In genomic region chr10:86290109-86290771, GRCm38 (mm10) we compare ENCODE assay signal across 17 mouse cellular contexts. TPM values are rescaled to one million over a fixed set of nuclear protein-coding genes. Genes with fewer than 3 reads are reported as not detected.
DNase-seq lines count a peak whose midpoint lies in the region; ATAC-seq lines count a peak whose summit lies in the region.
"Had no signal": no experiment of that assay in that cellular context is flagged by ENCODE, and none has a peak within 500 bp of the region (broad histone marks: within the 10 kb centered on the region; RNA-seq: fewer than 3 reads in every experiment).

No protein-coding gene starts in this region.

- 69% methylated on average over 8 of the region's 8 CpGs for WGBS in kidney, embryonic 14.5 days
- 65% methylated on average over 8 of the region's 8 CpGs for WGBS in kidney, embryonic 15.5 days
- 32% methylated on average over 8 of the region's 8 CpGs for WGBS in limb, embryonic 15.5 days

- no peaks in the 10 kb centered on the region for H3K27me3 ChIP-seq in kidney, embryonic 14.5 days (ENCODE audit: control insufficient read depth, insufficient read depth, low read length)
- no peaks in the 10 kb centered on the region for H3K27me3 ChIP-seq in kidney, embryonic 15.5 days
- H3K27me3 ChIP-seq in limb, embryonic 15.5 days = no peaks in the 10 kb centered on the region

- H3K9ac ChIP-seq in kidney, embryonic 14.5 days (ENCODE audit: low read depth, low read length) = no peak overlapping the region
- no peak overlapping the region for H3K9ac ChIP-seq in kidney, embryonic 15.5 days
- no peak overlapping the region for H3K9ac ChIP-seq in limb, embryonic 15.5 days

- H3K9me3 ChIP-seq in kidney, embryonic 14.5 days (ENCODE audit: control insufficient read depth, low read length) = no peaks in the 10 kb centered on the region
- H3K9me3 ChIP-seq in kidney, embryonic 15.5 days (replicated peaks) = no peaks in the 10 kb centered on the region
- no peaks in the 10 kb centered on the region for H3K9me3 ChIP-seq in limb, embryonic 15.5 days
- H3K9me3 ChIP-seq: hindbrain, embryonic 10.5 days had no signal

- ATAC-seq in kidney, embryonic 14.5 days (ENCODE audit: low FRiP score, low TSS enrichment) = no peak
- ATAC-seq in kidney, embryonic 15.5 days (replicated peaks; ENCODE audit: low FRiP score) = peak; percentile 69
- ATAC-seq in limb, embryonic 15.5 days (ENCODE audit: insufficient number of reproducible peaks, low FRiP score, low TSS enrichment, low read depth) = no peak
- no peak for ATAC-seq in erythroid progenitor cell, adult 5-6 weeks (replicated peaks; ENCODE audit: low FRiP score, poor library complexity, severe bottlenecking)
- no peak for ATAC-seq in megakaryocyte progenitor cell, adult 5-6 weeks (replicated peaks; ENCODE audit: poor library complexity)
- ATAC-seq: activated CD4-positive, CD25-positive, alpha-beta regulatory T cell, adult 4 months; forebrain, embryonic 16.5 days had no signal

- DNase-seq in kidney, adult 11 months = peak; percentile 93
- peak; percentile 89 for DNase-seq in lung, postnatal 36 days
- DNase-seq in MN1 (ENCODE audit: low spot score) = no peak
- DNase-seq: cerebellum, adult 11-12 months; retina, postnatal 1 day; spleen, adult 18-20 months had no signal

- H3K36me3 ChIP-seq in kidney, embryonic 14.5 days (ENCODE audit: control insufficient read depth, insufficient read depth, low read length) = no peaks in the 10 kb centered on the region
- H3K36me3 ChIP-seq in kidney, embryonic 15.5 days = no peaks in the 10 kb centered on the region
- no peaks in the 10 kb centered on the region for H3K36me3 ChIP-seq in limb, embryonic 15.5 days
- H3K36me3 ChIP-seq: G1E; hindbrain, embryonic 10.5 days had no signal

- no peak overlapping the region for H3K4me3 ChIP-seq in kidney, embryonic 14.5 days (ENCODE audit: low read length)
- H3K4me3 ChIP-seq in kidney, embryonic 15.5 days (replicated peaks) = no peak overlapping the region
- H3K4me3 ChIP-seq in limb, embryonic 15.5 days = no peak overlapping the region
- H3K4me3 ChIP-seq: hindbrain, embryonic 10.5 days; megakaryocyte, embryonic 14.5 days had no signal

- no peak overlapping the region for H3K27ac ChIP-seq in kidney, embryonic 14.5 days (ENCODE audit: low read depth, low read length)
- H3K27ac ChIP-seq in kidney, embryonic 15.5 days = peak overlapping the region; percentile 65
- peak overlapping the region; percentile 73 for H3K27ac ChIP-seq in limb, embryonic 15.5 days
- H3K27ac ChIP-seq: hindbrain, embryonic 10.5 days had no signal

- H3K4me2 ChIP-seq in kidney, embryonic 14.5 days (replicated peaks; ENCODE audit: low read depth, low read length) = no peak overlapping the region
- H3K4me2 ChIP-seq in kidney, embryonic 15.5 days = no peak overlapping the region
- H3K4me2 ChIP-seq in limb, embryonic 15.5 days = no peak overlapping the region
- H3K4me2 ChIP-seq: liver, embryonic 11.5 days had no signal

- H3K4me1 ChIP-seq in kidney, embryonic 14.5 days (ENCODE audit: control insufficient read depth, insufficient read depth, low read length) = peaks cover 2% of the 10 kb centered on the region; the same call in 1 of the 2 replicates
- H3K4me1 ChIP-seq in kidney, embryonic 15.5 days = peaks cover 5% of the 10 kb centered on the region
- peaks cover 22% of the 10 kb centered on the region for H3K4me1 ChIP-seq in limb, embryonic 15.5 days

RNA-seq across cellular contexts. Expression of gene Timp3, which starts 9.9 kb away (rescaled TPM):
- polyA plus RNA-seq in kidney, embryonic 14.5 days (2014; fragmentation: Nextera tagmentation; extraction: Ambion mirVana) = 31.9 and 60.1 TPM in 2 replicates
- polyA plus RNA-seq in kidney, embryonic 15.5 days (2015; fragmentation: Nextera tagmentation; extraction: Ambion mirVana) = 82.0 and 85.9 TPM in 2 replicates
- polyA plus RNA-seq in limb, embryonic 15.5 days (2015; fragmentation: Nextera tagmentation; extraction: Ambion mirVana) = 85.5 and 93.5 TPM in 2 replicates
- total RNA-seq in erythroid progenitor cell, adult 5-6 weeks (2015; ENCODE audit: low replicate concordance) = 0.72 TPM in 1 of 2 replicates, not detected in the other
- 0.64 TPM in 1 of 2 replicates, not detected in the other for total RNA-seq in erythroid progenitor cell, adult 5-6 weeks (2017; ENCODE audit: low replicate concordance)
- 0.27 and 0.64 TPM in 2 replicates for total RNA-seq in megakaryocyte progenitor cell, adult 5-6 weeks (2015)
- total RNA-seq in megakaryocyte progenitor cell, adult 5-6 weeks (2017) = 0.04 and 0.27 TPM in 2 replicates
- polyA plus RNA-seq: activated CD4-positive, CD25-positive, alpha-beta regulatory T cell, adult 4 months had no signal
